Mouse (Mus musculus) megakaryocyte, embryonic 14.5 days (primary cell): ENCODE data around the gene Optc.

ENCODE experiments used
- FLI1 ChIP-seq: IDR thresholded peaks from 2 replicates; pipeline ENCODE4 v1.6.1; 2012; ENCODE audit warnings: low read length, inconsistent platforms, mixed read lengths
- GATA1 ChIP-seq: IDR thresholded peaks from 3 replicates; pipeline ENCODE4 v1.6.1; 2012; ENCODE audit warnings: mixed read lengths, low read length, inconsistent platforms, borderline replicate concordance

GRCm38 (mm10) chr1:133911456-133911855 is 3.7 kb upstream of the Optc start:
- TF ChIP-seq GATA1 (no peak), FLI1 (no peak)
